Mouse (Mus musculus): ENCODE measurements around the gene Chic2.

Chic2 gene

GRCm38 (mm10) chr5:74975507-74975906, 69.1 kb downstream of the Chic2 start:
- no peak for DNase-seq (ENCODE audit: low read depth, low spot score)

- DNase-seq (ENCODE audit: low read depth, low spot score) = no peak
Measured at GRCm38 (mm10) chr5:74974726-74975411, 69.7 kb downstream of the Chic2 start.

- no peak for DNase-seq (ENCODE audit: low read depth, low spot score)
Measured at GRCm38 (mm10) chr5:74974061-74974581, 70.5 kb downstream of the Chic2 start.

DNA sequence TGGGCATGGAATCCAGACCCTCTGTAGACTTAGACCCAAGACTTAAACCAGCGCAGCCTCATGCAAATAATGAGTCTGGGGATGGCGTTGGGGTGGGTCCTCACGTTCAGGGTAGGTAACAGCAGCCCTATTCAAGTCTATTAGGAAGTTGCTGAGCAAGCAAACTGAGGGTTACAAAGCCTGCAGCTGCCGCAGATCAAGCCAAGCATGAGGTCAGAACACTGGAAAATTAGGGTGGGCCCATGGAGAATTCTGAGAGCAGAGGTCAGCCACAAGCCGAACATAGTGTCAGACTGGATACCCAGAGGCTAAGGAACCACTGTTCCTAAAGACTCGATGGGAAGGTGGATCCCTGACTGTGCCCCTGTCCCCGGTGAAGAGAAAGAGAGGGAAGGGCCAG, 73.2 kb downstream of the Chic2 start:
- no peak for DNase-seq (ENCODE audit: low read depth, low spot score)

GRCm38 (mm10) chr5:74969341-74969740, 75.2 kb downstream of the Chic2 start:
- no peak for DNase-seq (ENCODE audit: low read depth, low spot score)

DNA sequence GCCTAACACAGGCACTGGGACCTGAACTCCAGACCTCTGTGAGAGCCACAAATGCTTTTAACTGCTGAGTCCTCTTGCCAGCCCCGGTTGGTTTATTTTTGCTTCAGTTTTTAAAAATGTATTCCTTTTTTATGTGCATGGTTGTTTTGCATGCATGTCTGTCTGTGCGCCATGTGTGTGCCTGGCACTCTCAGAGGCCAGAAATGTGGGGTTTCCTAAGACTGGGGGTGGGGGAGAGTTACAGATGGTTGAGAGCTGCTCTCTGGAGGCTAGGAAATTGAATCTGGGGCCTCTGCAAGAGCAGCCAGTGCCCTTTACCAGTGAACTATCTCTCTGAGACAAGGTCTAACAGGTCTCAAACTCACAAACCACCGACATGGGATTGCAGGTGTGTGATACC, 76.7 kb downstream of the Chic2 start:
- no peak for DNase-seq (ENCODE audit: low read depth, low spot score)

DNA sequence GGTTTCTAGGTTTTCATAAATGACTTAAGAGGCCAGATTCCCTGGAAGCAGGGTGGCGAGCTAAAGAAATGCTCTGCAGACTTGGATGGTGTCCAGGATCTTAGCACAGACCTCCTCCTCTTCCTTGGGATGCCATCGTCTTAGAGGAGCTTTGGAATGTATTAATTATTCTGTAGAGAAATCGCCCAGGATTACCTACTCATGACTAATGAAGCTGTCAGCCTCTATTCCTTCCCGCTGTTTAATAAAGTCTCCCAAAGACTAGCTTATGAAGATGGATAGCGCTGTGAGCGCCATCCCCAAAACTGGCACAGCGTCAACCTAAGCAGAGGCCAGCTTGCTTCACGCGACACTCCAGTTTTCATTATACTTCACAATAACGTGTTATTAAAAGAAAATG, 77.7 kb downstream of the Chic2 start:
- no peak for DNase-seq (ENCODE audit: low read depth, low spot score)

DNA sequence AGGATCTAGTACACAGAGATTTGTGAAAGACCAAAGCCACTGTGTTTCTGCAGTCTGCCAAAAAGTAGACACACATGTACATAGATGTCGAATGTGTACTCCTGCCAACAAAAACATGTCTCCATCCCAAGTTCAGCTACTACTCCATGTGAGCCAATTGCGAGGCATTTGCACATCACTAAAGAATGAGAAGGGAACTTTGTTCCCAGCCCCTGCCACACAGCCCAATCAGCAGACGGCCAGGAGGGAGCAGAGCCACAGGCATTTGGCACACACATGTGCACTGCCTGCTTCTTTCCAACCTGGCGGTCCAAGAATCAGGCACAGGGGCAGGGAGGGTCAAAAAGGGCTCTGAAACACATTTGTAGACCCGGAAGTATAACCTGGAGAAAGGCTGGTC, 81.8 kb downstream of the Chic2 start:
- DNase-seq (ENCODE audit: low read depth, low spot score) = no peak

- DNase-seq (ENCODE audit: low read depth, low spot score) = peak; percentile 87
Measured at GRCm38 (mm10) chr5:74960840-74961543, 83.6 kb downstream of the Chic2 start.

GRCm38 (mm10) chr5:74960306-74960705, 84.3 kb downstream of the Chic2 start:
- DNase-seq (ENCODE audit: low read depth, low spot score) = no peak

DNA sequence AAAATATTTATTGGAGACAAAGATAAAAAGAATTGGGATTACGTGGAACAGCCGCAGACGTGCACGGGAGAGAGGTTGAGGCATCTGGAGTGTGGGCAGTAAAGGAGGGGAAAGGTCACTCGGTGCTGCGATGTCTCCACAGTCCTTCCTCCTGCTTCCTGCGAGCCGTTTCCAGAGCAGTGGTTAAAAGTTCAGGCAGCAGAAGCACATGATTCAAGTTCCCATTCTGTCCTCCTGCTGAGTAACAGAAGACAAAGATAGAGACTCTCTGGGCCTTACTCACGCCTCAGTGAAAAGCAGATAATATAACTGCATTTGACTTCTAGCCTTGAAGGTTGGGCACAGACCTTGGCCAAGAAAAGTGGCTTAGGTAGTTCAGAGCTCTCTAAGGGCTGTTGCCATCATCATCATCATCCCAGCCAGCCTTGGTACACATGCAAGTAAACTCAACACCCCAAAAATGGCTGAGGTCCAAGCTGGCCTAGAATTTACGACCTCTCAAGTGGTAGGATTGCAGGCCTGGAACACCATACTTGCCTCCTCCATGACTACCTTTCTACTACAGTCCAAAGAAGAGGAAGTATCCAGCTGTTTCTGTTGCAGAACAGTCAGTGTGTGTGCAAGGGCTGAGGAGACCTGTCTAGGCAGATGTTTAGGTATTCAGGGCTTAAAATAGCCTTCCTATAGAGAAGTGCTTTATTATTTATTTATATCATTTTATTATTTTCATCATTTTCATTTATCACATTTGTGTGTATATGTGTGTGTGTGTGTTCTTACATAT, 87.1 kb downstream of the Chic2 start:
- no peak for DNase-seq (ENCODE audit: low read depth, low spot score)

DNA sequence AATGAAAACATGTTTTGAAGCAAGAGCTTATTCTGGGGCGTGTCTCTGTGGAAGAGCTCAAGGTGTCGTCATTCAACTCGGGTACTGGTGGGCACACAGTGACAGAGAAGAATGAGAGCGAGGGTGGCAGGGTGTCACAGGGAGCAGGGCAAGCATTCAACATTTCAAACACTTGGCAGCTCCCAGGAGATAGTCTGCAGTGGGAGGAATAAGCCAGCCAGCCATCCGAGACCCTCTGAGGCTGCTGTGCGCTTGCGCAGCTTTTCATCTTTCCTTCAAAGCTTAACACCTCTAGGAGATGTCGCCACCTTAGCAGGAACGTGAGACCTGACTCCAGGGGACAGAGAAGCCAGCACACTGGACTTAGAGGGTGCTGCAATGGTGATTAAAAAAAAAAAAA, 88.2 kb downstream of the Chic2 start:
- DNase-seq (ENCODE audit: low read depth, low spot score) = no peak

GRCm38 (mm10) chr5:74955565-74955964, 89.0 kb downstream of the Chic2 start:
- DNase-seq (ENCODE audit: low read depth, low spot score) = no peak

GRCm38 (mm10) chr5:74952938-74953337, 91.6 kb downstream of the Chic2 start:
- DNase-seq (ENCODE audit: low read depth, low spot score) = no peak

DNA sequence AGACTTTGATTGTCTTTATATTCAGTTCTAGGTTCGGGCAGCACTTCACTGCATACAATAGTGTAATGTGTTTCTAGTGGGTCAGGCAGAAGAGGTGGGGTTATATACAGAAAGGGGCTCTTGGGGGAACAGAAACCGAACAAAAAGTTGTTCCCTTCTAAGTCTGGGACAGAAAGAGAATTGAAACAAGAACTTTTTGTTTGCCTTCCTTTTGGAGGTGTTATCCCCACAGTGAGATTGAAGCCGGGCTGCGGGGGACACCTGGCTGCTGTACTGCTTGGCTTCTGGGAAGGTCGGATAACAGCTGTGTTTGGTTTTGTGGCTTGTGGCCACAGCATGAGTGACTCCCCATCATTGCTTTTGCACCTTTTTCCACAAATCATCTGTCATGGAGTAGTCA, 93.2 kb downstream of the Chic2 start:
- DNase-seq (ENCODE audit: low read depth, low spot score) = no peak

DNA sequence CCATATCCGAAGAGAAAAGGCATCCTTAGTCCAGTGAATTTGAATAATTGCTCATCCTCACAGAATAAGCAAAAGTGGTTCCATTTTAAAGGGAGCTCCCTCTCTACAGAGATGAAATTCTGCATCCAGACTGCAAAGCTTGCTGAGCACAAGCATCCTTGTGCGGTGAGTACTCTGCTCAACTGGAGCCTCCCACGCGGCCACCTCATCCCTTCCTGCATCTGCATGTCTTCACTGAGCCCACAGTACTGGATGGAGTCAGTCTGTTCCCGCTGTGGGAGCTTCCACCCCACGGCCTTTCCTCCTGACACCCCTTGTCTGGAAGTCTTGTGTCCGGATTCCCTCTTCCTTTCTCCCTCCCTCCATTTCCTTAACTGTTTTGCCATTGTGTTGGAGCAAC, 95.3 kb downstream of the Chic2 start:
- DNase-seq (ENCODE audit: low read depth, low spot score) = no peak

GRCm38 (mm10) chr5:74948482-74948881, 96.1 kb downstream of the Chic2 start:
- no peak for DNase-seq (ENCODE audit: low read depth, low spot score)
